Mouse (Mus musculus) activated CD4-positive, CD25-positive, alpha-beta regulatory T cell (primary cell): ENCODE results near the gene Tmem167. TPM values are rescaled to one million over a fixed set of nuclear protein-coding genes. Genes with fewer than 3 reads are reported as not detected.

Source experiments
- polyA plus RNA-seq, 2 experiments: library from polyadenylated mRNA; unstranded; fragments of 100-300 nt; shearing (Covaris generic); gene quantifications; one replicate each; pipeline ENCODE4 v1.2.1; 2017

Gene Tmem167
- polyA plus RNA-seq, result 10 to 100 TPM; 43.0 to 46.7 TPM

GRCm38 (mm10) chr13:90088962-90089824 is at the start of gene Tmem167, which contains the start of gene Xrcc4:
Gene Tmem167, plus strand, starts transcription at chr13:90089123.
Gene Xrcc4, minus strand, starts transcription at chr13:90089608.

Other genes with a start within 250 kb of the Tmem167 start
- gene Xrcc4, start 485 bp downstream of the Tmem167 start, polyA plus RNA-seq, result 10 to 100 TPM; 17.6 to 20.9 TPM